Mouse (Mus musculus): Measurements from ENCODE around the gene Gm12166. TPM values are rescaled to one million over a fixed set of nuclear protein-coding genes. Genes with fewer than 3 reads are reported as not detected.

Gene Gm12166
- 1 to 10 TPM; 2.7 to 4.0 TPM for total RNA-seq (2021)

- peak; percentile 86 for DNase-seq
Measured at GRCm38 (mm10) chr11:46052105-46052659, at the start of gene Gm12166. Gene Gm12166, minus strand, starts transcription at chr11:46052321.

GRCm38 (mm10) chr11:46097062-46097461 is 44.9 kb upstream of the Gm12166 start:
- no peak for DNase-seq

- DNase-seq, result no peak
Measured at GRCm38 (mm10) chr11:46096265-46096649, 44.1 kb upstream of the Gm12166 start.

GRCm38 (mm10) chr11:46095477-46096264 is 43.5 kb upstream of the Gm12166 start:
- DNase-seq, result peak; percentile 53

GRCm38 (mm10) chr11:46092121-46092520 is 40.0 kb upstream of the Gm12166 start:
- peak; percentile 57 for DNase-seq

- DNase-seq, result no peak
Measured at GRCm38 (mm10) chr11:46090951-46091667, 39.0 kb upstream of the Gm12166 start.

- DNase-seq, result no peak
Measured at GRCm38 (mm10) chr11:46090036-46090725, 38.1 kb upstream of the Gm12166 start.

- no peak for DNase-seq
Measured at GRCm38 (mm10) chr11:46089081-46089713, 37.1 kb upstream of the Gm12166 start.

GRCm38 (mm10) chr11:46086446-46086845 is 34.3 kb upstream of the Gm12166 start:
- DNase-seq, result no peak

- DNase-seq, result peak; percentile 73
Measured at GRCm38 (mm10) chr11:46085398-46086163, 33.5 kb upstream of the Gm12166 start.

- DNase-seq, result peak; percentile 78
Measured at GRCm38 (mm10) chr11:46084568-46084967, 32.4 kb upstream of the Gm12166 start.

GRCm38 (mm10) chr11:46083835-46084444 is 31.8 kb upstream of the Gm12166 start:
- DNase-seq, result no peak

- DNase-seq, result no peak
Measured at GRCm38 (mm10) chr11:46083405-46083804, 31.3 kb upstream of the Gm12166 start.

- no peak for DNase-seq
Measured at GRCm38 (mm10) chr11:46081075-46081474, 29.0 kb upstream of the Gm12166 start.

GRCm38 (mm10) chr11:46077732-46078375 is 25.7 kb upstream of the Gm12166 start:
- no peak for DNase-seq

- DNase-seq, result no peak
Measured at GRCm38 (mm10) chr11:46077304-46077703, 25.2 kb upstream of the Gm12166 start.

GRCm38 (mm10) chr11:46076442-46077158 is 24.5 kb upstream of the Gm12166 start:
- DNase-seq, result no peak

- DNase-seq, result no peak
Measured at GRCm38 (mm10) chr11:46075507-46075906, 23.4 kb upstream of the Gm12166 start.

- DNase-seq, result no peak
Measured at GRCm38 (mm10) chr11:46073850-46074688, 21.9 kb upstream of the Gm12166 start.

All from heart, postnatal 4 days (tissue).